Mouse (Mus musculus) forebrain, embryonic 14.5 days (tissue): Measurements from ENCODE around the gene Tln2. TPM values are rescaled to one million over a fixed set of nuclear protein-coding genes. Genes with fewer than 3 reads are reported as not detected.

Experiments
- ATAC-seq: fragments of 200-750 bp; cut with Nextera tagmentation; 2 replicates; pipeline ENCODE4 v1.8.0; 2017; ENCODE audit warnings: mild to moderate bottlenecking, moderate library complexity
- DNase-seq: peaks from one replicate; pipeline ENCODE4 v3.0.0-alpha.2; 2015; ENCODE audit warnings: low spot score
- H3K27ac ChIP-seq: fragments of 300-500 bp; sonication (generic); 2 replicates; pipeline ENCODE4 v1.5.1; 2014; ENCODE audit warnings: low read depth, mild to moderate bottlenecking, control low read depth, low read length, moderate library complexity
- H3K27me3 ChIP-seq: fragments of 300-500 bp; sonication (generic); replicated peaks from 2 replicates; pipeline ENCODE4 v1.6.1; 2014; ENCODE audit warnings: low read length, control low read depth, mixed read lengths; ENCODE audit not compliant: control insufficient read depth, insufficient read depth
- H3K36me3 ChIP-seq: fragments of 300-500 bp; sonication (generic); 2 replicates; pipeline ENCODE4 v1.6.1; 2014; ENCODE audit warnings: low read length, control low read depth; ENCODE audit not compliant: control insufficient read depth, insufficient read depth
- H3K4me1 ChIP-seq: fragments of 300-500 bp; sonication (generic); 2 replicates; pipeline ENCODE4 v1.6.1; 2014; ENCODE audit warnings: antibody characterized with exemption, low read length, control low read depth; ENCODE audit not compliant: control insufficient read depth, insufficient read depth
- H3K4me2 ChIP-seq: fragments of 300-500 bp; sonication (generic); 2 replicates; pipeline ENCODE4 v1.6.1; 2014; ENCODE audit warnings: mild to moderate bottlenecking, control low read depth, low read length
- H3K4me3 ChIP-seq: fragments of 300-500 bp; sonication (generic); 2 replicates; pipeline ENCODE4 v1.5.1; 2014; ENCODE audit warnings: low read depth, low read length, control low read depth
- H3K9ac ChIP-seq: fragments of 300-500 bp; sonication (generic); 2 replicates; pipeline ENCODE4 v1.6.1; 2014; ENCODE audit warnings: mild to moderate bottlenecking, low read length, control low read depth, moderate library complexity
- H3K9me3 ChIP-seq: fragments of 300-500 bp; sonication (generic); replicated peaks from 2 replicates; pipeline ENCODE4 v1.6.1; 2016; ENCODE audit warnings: low read length, control low read depth, mixed read lengths; ENCODE audit not compliant: control insufficient read depth
- WGBS: fragments of 180-500 bp; shearing (Covaris S2); extraction: QIAGEN DNeasy Blood & Tissue Kit; methylation state at CpG from one replicate; pipeline ENCODE4 v1.1.7; 2014; 5-methylcytosine and 5-hydroxymethylcytosine counted together
- microRNA counts: library from miRNA; unstranded; fragments of <30 nt; microRNA quantifications from one replicate; lab custom pipeline; 2016
- microRNA-seq: library from miRNA; unstranded; fragments of <30 nt; microRNA quantifications from one replicate; pipeline ENCODE4, GENCODE M21; 2016
- polyA plus RNA-seq: library from polyadenylated mRNA; unstranded; fragments of >200 nt; fragmentation: Nextera tagmentation; extraction: Ambion mirVana; gene quantifications from 2 replicates; pipeline ENCODE4 v1.2.1, GENCODE M21; 2014

Gene Tln2
- polyA plus RNA-seq, 1 experiment from 2014 or later = 15.7 TPM

DNA sequence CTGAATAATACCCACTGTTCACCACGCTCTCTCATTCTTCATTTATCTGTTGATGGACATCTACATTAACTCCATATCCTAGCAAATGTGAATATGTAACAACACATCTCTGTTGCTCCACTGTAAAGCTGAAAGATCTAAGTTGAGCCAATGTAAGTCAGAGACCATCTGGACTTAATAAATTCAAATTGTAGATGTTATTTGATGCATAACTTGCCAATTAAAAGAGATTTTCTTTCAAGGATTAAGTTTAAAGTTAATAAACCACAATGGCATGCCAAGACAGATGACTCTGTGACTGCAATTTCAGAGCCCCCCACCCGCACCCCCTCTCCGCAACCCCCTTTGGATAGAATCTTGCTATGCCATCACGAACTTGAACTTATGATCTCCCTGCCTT lies 386.3 kb downstream of the Tln2 start:
- H3K4me1 ChIP-seq = no peaks in the 10 kb centered on the region
- H3K9ac ChIP-seq = no peak overlapping the region
- 95% methylated on average over 4 of the region's 4 CpGs for WGBS
- no peak for ATAC-seq
- H3K27ac ChIP-seq = no peak overlapping the region
- H3K4me3 ChIP-seq = no peak overlapping the region
- H3K4me2 ChIP-seq = no peak overlapping the region
- no peaks in the 10 kb centered on the region for H3K36me3 ChIP-seq
- H3K9me3 ChIP-seq = 0 out of 2 replicates have a peak, but pooled peaks cover 8% of the 10 kb centered on the region
- H3K27me3 ChIP-seq = no peaks in the 10 kb centered on the region
- DNase-seq = no peak

GRCm38 (mm10) chr9:67171409-67171808 lies 388.1 kb downstream of the Tln2 start:
- Histone ChIP-seq H3K4me1 (no peaks in the 10 kb centered on the region), H3K4me2 (no peak overlapping the region), H3K27me3 (no peaks in the 10 kb centered on the region), H3K36me3 (no peaks in the 10 kb centered on the region), H3K9me3 (0 out of 2 replicates have a peak, but pooled peaks cover 8% of the 10 kb centered on the region), H3K27ac (no peak overlapping the region), H3K4me3 (no peak overlapping the region), H3K9ac (no peak overlapping the region)
- 95% methylated on average over 4 of the region's 4 CpGs for WGBS
- ATAC-seq = no peak
- DNase-seq = no peak

DNA sequence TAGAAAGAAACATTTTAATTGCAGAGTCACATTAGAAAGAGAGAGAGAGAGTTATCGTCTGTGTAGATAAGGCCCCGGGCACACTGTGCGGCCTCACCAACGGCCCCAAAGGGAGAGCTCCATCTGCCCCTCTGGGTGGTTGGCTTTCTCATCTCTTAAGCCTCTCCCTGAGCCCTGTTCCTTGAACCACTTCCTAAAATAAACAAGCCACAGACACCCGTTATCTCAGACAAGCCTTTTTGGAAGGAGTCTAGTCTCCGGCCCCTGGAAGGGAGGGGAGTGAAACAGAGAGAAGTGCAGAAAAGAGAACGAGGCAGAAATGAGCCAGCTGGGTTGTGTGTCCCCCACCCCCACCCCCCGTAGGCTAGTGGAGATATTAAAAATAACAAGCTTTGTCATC lies 388.7 kb downstream of the Tln2 start:
- no peak overlapping the region for H3K27ac ChIP-seq
- DNase-seq (no peak), ATAC-seq (no peak)
- no peak overlapping the region for H3K4me2 ChIP-seq
- no peak overlapping the region for H3K4me3 ChIP-seq
- 0 out of 2 replicates have a peak, but pooled peaks cover 8% of the 10 kb centered on the region for H3K9me3 ChIP-seq
- WGBS = 91% methylated on average over 8 of the region's 8 CpGs
- H3K4me1 ChIP-seq = no peaks in the 10 kb centered on the region
- H3K36me3 ChIP-seq = no peaks in the 10 kb centered on the region
- H3K9ac ChIP-seq = no peak overlapping the region
- H3K27me3 ChIP-seq = no peaks in the 10 kb centered on the region

GRCm38 (mm10) chr9:67170047-67170446 lies 389.5 kb downstream of the Tln2 start:
- Histone ChIP-seq H3K4me2 (no peak overlapping the region), H3K27me3 (no peaks in the 10 kb centered on the region), H3K27ac (no peak overlapping the region), H3K36me3 (no peaks in the 10 kb centered on the region), H3K9me3 (0 out of 2 replicates have a peak, but pooled peaks cover 8% of the 10 kb centered on the region), H3K4me1 (no peaks in the 10 kb centered on the region), H3K4me3 (no peak overlapping the region), H3K9ac (no peak overlapping the region)
- ATAC-seq (no peak), DNase-seq (no peak)
- 74% methylated on average over 3 of the region's 3 CpGs for WGBS

MicroRNA genes within 50 kb of the gene (microRNA counts, 519-probe panel; counts per million panel counts)
- microRNA mmu-miR-190 (lab: Ali Mortazavi, UCI) = not detected

Small RNA genes within 50 kb of the gene (microRNA-seq; reads per million reads assigned to microRNA genes)
- gene Mir190a = 43.2 reads per million, percentile 47 among the genes with 10 or more reads in this experiment

Other genes with a start within 250 kb of the Tln2 start
- 0.41 and 0.48 TPM in 2 replicates for gene C2cd4b, start 199.7 kb upstream of the Tln2 start, polyA plus RNA-seq